Mouse (Mus musculus): ENCODE measurements around the gene Ciao2b.
A peak's percentile ranks its signal among the peaks of the same experiment; 100 is the strongest.

Gene Ciao2b

DNA sequence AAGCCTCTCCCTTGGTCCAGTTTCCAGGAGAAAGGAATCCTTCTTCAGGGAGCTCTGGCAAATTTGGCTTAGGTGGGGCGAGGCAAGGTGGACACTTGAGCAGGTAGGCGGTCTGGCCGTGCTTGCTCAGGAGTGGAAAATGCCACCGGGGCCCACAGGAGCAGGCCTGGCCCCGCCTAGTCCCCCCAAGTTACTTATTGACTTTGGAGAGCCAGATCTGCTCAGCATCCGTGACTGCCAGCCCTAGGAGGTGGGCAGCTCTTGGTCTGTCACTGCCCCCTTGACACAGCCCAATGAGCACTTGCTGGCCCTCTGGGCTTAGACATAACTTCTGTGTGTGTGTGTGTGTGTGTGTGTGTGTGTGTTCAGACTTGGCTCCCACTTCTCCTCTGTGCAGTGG lies 17.6 kb downstream of the Ciao2b start, which contains the start of gene Cdh16:
Gene Cdh16 (minus strand): TSS at position 236 of the 400 bp plus-strand sequence.
- no peak for ATAC-seq (ENCODE audit: insufficient number of reproducible peaks, low FRiP score, low TSS enrichment)

DNA sequence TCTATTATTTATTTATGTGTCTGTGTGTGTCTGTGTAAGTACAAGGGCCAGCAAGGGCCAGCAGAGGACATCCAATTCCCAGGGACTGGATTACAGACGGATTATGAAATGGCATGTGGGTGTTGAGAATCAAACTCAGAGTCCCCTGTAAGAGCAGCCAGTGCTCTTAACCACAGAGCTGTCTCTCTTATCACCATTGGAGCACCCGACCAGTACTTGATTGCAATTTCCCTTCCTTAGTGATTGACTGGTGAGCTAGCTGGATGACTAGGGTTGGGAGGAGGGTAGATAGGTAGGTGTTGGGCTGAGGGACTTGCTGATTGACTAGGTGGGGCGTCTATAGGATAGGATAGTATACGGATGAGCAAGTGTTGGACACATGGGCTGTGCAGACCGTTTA lies 21.0 kb downstream of the Ciao2b start:
- ATAC-seq (ENCODE audit: insufficient number of reproducible peaks, low FRiP score, low TSS enrichment), result no peak

DNA sequence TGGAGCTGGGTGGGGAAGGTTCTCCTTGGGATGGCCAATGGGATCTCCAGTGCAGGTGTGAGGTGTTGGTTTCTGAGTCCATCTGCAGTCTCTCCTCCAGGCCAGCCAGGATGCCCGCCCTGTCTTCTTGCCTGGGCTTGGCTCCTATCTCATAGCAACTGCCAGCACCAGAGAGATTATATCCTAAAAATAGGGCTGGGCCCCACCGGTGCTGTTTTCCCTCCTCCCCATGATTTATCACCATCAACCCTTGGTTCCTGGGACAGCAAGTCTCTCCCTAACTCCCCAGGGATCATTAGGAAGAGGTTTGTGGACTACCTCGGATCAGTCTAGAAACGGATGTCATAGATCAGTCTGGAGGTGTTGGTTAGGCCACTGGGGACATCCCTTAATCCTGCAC lies 28.6 kb downstream of the Ciao2b start:
- no peak for ATAC-seq (ENCODE audit: insufficient number of reproducible peaks, low FRiP score, low TSS enrichment)

DNA sequence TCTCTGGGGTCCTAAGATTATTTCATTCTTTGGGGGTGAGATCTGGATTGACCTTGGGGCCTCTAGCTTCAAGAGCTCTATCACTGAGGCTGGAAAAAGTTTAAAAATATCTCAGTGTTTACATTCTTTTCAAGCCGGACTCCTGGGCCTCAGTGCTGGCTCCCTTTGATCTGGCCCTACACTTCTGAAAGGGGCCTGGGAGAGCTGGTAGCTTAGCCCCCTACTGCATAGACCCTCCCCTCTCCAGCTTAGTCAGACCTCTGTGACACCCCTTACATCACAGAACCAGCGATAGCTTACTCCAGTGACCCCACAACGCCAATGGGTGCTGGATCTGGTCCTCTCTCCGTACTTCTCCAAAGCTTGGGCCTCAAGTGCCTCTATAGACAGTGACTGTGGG lies 30.2 kb downstream of the Ciao2b start:
- no peak for ATAC-seq (ENCODE audit: insufficient number of reproducible peaks, low FRiP score, low TSS enrichment)

DNA sequence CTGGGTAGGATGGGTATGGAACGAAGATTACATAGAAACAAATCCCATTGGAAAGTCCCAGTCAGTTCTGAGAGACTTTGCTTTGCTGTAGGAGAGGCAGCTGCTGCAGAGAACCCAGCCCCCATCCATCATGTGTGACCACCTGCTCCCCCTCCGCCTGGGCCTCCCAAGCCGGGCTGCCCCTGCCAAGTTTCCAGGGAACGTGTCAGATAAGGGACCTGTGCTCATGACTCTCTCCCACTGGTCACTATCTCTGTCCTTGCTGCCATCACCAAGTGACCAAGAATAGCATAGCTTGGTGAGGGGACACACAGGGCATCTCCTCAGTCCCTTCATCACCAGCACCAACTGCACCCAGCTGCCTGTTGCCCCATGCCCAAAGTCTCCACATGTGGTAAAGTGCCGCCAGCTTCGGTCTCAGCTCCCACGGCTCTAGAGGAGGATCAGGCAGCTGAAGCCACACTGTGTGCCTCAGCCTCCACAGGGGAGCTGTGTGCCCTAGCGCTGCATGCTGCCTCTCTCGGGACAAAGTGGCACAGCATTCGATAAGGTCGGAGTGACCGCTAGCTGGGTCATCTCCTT lies 31.5 kb downstream of the Ciao2b start:
- ATAC-seq (ENCODE audit: insufficient number of reproducible peaks, low FRiP score, low TSS enrichment), result no peak

DNA sequence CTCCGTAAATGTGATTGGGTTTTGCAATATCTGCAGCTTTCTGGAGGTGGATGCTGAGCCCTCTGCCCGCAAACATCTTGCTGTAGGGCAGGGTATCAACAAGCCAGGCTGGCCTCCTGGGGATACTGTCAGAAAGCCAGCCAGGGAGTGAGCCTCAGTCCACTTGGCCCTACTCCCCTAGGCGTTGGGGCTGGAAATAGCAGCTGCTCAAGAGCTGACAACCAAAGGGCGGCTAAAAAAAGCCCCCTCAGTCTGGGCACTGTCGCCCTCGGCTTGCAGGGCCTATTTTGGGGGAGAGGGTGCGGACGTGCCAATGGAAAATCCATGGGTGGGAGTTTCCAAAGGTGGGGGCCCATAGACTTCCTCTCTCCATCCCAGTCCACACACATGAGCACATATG lies 32.5 kb downstream of the Ciao2b start:
- no peak for ATAC-seq (ENCODE audit: insufficient number of reproducible peaks, low FRiP score, low TSS enrichment)

DNA sequence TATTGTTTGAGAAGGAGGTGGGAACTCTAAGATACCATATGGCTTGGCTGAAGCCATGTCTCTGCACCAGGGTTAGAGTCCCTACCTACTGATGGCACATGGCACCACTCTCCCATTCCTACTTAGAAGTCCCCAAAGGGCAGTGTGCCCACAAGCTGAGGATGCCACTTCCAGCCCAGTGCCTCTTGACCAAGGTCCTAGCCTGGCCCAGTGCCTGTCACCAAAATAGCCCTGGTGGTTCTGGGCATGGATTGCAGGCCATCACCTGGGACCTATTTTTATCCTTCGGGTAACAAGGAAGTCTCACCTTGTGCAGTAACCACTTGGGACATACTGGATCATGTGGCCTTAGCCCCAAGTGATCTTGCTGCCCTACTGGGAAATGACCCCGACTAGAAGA lies 33.8 kb downstream of the Ciao2b start:
- ATAC-seq (ENCODE audit: insufficient number of reproducible peaks, low FRiP score, low TSS enrichment), result peak; percentile 70

DNA sequence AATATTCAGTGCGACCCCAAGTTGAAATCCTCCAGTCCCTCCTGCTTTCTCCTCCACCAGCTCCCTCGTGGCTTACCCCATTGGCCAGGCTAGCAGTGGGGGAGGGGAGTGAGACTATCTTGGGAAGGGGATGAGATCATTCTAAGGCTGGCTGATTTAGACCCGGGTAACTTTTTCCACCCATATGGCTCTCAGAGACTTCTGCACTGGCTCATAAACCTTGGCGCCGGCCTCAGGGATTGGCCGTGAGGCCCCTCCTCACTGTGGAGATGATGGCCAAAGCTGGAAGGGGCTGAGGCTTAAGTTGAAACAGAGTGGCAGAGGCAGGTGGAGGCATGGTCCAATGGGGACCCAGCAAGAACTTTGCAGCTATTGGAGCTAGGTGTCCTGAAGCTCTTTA lies 35.4 kb downstream of the Ciao2b start:
- no peak for ATAC-seq (ENCODE audit: insufficient number of reproducible peaks, low FRiP score, low TSS enrichment)

DNA sequence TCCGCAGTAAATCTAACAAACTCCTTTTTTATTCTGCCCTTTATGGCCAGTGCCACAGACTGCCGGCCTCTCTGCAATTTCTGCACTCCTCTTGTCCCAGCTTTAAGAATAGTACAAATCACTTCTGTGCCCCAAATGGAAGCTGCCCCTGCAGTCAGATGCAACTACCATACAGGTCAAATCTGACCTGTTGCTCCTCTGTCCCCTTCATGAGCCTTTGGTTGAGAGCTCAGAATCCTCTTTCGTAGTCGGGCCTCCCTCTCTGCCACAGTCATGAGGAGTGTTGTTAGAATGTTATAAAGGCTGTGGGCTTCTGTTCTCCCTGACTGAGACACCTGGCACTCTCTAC lies 38.5 kb downstream of the Ciao2b start:
- ATAC-seq (ENCODE audit: insufficient number of reproducible peaks, low FRiP score, low TSS enrichment), result no peak

DNA sequence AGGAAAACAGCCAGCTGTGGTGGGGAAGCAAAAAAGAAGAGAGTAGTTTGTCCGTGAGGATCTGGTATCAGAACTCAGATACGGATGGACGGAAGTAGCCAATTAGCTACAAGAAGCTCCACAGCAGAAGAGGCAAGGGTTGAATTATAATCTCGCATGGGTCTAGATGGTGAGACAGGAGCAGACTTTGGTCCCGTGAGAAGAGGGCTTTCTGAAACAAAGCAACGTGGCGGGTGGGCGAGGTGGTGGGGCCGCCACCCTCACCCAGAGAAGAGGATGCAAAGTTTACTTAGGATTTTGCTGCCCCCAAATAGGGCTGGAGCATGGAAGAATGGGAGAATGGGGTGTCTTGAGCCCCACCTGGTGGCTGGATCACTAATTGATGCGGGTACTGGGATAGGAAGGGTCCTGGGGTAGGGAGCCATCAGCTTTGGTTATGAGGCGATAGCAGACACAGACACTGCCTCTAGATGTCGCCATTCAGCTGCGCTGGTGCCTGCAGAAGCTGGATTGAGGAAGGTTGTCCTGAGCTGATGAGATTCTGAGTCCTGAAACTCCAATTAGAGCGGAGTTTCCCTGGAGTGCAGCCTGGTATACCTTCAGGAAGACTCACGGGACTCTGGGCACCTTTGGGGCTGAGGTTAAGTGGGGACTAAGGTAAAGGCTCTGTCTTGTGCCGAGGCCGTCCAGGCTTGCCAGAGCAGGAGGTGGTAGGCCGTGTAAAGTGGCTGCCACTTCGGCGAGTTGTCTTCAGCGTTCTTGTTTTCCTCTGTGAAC lies 39.1 kb downstream of the Ciao2b start:
- peak; percentile 97 for ATAC-seq (ENCODE audit: insufficient number of reproducible peaks, low FRiP score, low TSS enrichment)

DNA sequence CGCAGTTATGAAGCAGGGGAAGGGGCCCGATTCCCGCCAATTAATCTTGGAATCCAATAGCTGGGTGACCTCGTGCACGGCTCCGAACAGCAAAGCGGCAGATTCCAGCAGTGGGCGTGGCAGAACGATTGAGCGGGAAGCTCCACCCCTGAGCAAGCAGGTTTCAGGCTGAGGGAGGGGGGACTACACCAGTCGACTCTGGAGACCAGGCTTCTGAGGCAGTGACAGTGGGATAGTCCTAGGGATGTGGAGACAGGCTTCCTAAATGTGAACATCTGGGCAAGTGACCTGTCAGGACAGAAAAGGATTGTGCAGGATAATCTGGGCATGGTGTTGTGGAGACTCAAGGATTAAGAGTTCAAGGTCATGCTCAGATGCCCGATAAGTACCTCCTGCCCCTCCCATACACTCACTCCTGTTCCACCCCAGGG lies 39.8 kb downstream of the Ciao2b start:
- ATAC-seq (ENCODE audit: insufficient number of reproducible peaks, low FRiP score, low TSS enrichment), result no peak

DNA sequence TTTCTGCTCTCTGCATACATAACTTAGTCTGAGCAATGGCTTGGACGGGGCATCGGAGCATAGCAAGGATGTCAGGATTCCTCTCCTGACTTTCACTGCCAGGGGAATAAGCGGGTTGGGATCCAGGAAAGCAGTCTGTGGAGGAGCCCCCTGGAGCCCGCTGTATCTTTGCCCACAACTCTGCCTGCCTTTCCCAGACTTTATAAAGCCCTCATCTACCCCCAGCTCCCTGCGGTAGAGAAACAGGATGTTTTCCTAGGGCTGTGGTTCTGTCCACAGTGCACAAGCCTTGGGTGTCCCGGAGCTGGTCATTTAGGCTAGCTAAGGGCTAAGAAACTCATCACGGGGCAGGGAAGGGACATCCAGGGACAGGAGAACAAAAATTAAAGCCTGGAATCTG lies 40.4 kb downstream of the Ciao2b start:
- ATAC-seq (ENCODE audit: insufficient number of reproducible peaks, low FRiP score, low TSS enrichment), result no peak

DNA sequence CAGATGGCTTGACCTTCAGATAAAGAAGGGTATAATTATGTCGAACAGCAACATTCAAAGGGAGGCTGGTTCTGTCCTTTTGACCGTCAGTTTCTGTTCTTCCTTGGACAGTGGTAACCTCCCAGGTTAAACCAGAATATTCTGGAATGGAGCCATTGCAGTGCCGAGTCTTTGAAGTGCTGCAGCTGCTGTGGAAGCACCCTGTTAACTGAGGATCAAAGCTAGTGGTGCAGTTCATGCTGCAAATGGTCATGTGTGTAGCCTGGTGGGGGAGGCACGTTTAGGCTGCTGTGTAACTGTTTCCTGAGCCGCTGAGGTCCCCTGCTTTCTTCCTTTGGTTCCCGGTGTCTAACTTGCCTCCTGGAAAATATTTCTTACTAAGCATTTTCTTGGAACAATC lies 43.3 kb downstream of the Ciao2b start:
- no peak for ATAC-seq (ENCODE audit: insufficient number of reproducible peaks, low FRiP score, low TSS enrichment)

DNA sequence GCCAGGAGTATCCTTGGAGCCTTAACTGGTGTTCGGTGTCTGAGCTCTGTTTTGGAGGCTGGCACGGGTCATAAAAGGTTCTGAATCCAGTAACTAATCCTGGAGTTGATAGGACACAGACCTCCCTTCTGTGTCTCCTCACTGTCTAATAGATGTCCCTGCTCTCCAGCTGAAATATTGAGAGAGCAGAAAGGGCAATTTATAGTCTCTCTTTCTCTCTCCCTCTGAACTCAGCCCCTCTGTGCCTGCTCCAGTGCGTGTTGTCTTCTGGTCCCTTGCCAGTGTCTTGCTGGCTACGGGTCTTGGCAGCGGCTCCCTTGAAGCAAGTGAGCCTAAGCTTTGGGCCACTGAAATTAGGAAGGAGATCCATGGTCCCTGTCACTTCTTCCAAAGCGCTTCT lies 44.1 kb downstream of the Ciao2b start:
- no peak for ATAC-seq (ENCODE audit: insufficient number of reproducible peaks, low FRiP score, low TSS enrichment)

DNA sequence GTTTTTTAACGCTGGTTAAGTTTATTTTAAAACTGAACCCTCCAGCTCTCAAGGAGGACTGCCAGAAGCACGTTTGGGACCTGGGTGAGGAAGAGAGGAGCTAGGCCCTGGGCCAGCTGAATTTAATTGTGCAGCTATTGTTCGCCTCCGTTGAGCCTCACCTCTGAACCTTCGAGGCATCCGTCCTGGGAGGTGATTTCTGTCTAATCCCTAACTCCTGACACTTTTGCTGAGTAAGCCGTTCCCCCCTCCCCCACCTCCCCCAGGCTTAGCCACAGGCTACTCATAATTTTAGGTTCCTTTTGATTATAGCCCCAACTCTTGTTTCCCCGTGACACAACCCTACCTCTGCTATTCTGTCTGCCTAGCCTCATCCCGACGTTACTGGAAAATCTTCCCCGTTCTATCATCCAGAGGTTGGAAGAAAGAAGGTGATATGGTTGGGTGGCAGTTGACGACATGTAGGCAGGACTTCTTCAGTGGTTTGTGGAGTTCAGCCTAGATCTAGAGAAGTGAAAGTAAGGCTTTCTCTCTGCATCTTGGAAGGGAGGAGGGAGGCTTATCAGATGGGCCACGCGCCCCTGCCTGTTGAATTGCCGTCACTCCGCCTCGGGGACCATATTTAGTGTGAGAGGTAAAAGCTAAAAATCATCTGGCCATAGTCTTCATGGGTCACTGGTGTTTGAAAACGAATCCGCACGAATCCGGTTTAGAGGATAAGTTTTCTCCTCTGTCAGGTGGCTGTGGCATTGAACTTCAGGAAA lies 45.8 kb downstream of the Ciao2b start:
- ATAC-seq (ENCODE audit: insufficient number of reproducible peaks, low FRiP score, low TSS enrichment), result no peak

DNA sequence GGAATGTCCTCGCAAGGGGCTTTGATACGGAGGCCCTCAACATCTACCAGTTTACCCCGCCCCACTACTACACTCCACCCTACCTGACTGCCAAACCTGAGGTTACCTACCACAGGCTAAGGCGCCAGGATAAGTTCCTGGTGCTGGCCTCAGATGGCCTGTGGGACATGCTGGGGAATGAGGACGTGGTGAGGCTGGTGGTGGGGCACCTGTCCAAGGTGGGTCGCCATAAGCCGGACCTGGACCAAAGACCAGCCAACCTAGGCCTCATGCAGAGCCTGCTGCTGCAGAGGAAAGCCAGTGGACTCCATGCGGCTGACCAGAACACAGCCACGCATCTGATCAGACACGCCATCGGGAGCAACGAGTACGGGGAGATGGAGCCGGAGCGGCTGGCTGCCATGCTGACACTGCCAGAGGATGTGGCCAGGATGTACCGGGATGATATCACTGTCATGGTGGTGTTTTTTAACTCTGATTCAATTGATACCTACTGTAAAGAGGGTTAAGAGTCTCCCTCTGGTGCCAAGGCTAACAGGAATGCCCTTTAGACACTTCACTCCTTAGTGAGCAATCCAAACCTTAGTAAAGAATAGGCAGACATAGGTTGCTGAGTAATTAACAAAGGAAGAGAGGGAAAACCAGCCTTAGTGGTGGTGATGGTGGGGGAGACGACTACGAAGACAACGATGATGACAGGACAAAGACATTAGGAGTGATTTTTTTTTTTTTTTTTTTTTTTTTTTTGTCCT lies 47.0 kb downstream of the Ciao2b start:
- no peak for ATAC-seq (ENCODE audit: insufficient number of reproducible peaks, low FRiP score, low TSS enrichment)

DNA sequence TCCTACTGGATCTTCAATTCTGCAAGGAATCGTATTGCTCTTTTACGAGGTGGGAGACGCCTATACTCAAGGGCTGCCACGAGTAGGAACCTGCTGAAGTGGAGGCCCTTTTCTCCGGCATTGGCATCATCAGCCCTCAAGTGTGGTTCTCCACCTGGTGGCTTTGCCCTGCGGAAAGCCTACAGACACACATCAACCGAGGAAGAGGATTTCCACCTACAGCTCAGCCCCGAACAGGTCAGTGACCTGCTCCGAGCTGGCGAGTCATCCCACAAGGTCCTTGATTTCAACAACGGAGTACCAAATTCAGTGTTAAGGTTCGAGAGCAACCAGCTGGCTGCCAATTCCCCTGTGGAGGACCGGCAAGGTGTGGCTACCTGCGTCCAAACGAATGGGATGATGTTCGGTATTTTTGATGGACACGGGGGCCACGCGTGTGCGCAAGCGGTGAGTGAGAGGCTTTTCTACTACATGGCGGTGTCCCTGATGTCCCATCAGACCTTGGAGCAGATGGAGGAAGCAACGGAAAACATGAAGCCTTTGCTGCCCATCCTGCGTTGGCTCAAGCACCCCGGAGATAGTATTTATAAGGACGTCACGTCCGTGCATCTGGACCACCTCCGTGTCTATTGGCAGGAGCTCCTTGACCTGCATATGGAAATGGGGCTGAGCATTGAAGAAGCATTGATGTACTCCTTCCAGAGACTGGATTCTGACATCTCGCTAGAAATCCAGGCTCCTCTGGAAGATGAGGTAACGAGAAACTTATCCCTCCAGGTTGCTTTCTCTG lies 48.0 kb downstream of the Ciao2b start:
- ATAC-seq (ENCODE audit: insufficient number of reproducible peaks, low FRiP score, low TSS enrichment), result no peak

DNA sequence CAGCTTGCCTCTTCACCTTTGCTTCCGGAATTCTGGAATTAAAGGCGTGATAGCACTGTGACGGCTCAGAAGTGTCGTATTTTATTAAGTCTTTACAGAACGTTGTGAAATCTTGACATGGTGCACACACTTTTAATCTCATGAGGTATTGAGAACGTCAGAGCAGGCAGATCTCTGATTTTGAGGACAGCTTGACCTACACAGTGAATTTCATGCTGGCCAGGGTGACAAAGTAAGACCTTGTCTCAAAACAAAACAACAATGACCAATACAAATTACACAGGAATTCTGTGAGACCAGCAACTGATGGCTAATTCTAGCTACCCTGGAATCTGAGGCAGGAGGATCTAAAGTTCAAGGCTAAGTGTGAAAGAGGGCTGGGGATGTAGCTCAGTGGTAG lies 49.2 kb downstream of the Ciao2b start:
- no peak for ATAC-seq (ENCODE audit: insufficient number of reproducible peaks, low FRiP score, low TSS enrichment)

DNA sequence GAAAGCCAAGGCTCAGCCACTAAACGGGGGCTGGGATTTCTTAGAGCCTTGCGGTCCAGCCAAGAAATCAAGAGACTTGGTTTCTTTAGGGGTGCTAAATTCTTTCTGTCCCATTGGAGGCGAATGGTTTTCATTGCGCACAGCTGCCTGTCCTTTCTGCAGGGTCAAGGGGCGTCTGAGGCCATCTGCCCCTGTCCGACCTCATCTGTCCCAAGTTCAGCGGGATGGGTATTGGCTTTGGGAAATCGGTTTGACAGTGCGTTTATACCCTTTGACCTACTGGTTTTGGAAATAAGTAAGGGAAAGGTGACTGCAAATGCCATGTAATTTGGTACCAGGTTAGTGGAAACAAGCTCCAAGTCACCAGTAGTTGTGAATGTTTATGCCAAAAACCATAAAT lies 49.9 kb downstream of the Ciao2b start:
- ATAC-seq (ENCODE audit: insufficient number of reproducible peaks, low FRiP score, low TSS enrichment), result peak; percentile 12; the same call in 1 of the 2 replicates
